Mouse (Mus musculus) limb, embryonic 11.5 days (tissue): ENCODE measurements around the gene Slc25a28. TPM values are rescaled to one million over a fixed set of nuclear protein-coding genes. Genes with fewer than 3 reads are reported as not detected.

Experiments used
- ATAC-seq: fragments of 200-750 bp; cut with Nextera tagmentation; 2 replicates; pipeline ENCODE4 v1.8.0; 2017; ENCODE audit warnings: low read depth; ENCODE audit not compliant: insufficient number of reproducible peaks, low FRiP score, low TSS enrichment
- DNase-seq: peaks from one replicate; pipeline ENCODE4 v3.0.0-alpha.2; 2015; ENCODE audit warnings: low spot score
- H3K27ac ChIP-seq: fragments of 300-500 bp; sonication (generic); replicated peaks from 2 replicates; pipeline ENCODE4 v1.5.1; 2014; ENCODE audit warnings: low read depth, mild to moderate bottlenecking, low read length
- H3K27me3 ChIP-seq: fragments of 300-500 bp; sonication (generic); 2 replicates; pipeline ENCODE4 v1.6.1; 2014; ENCODE audit warnings: mild to moderate bottlenecking, low read length, mixed read lengths; ENCODE audit not compliant: control insufficient read depth, insufficient read depth
- H3K36me3 ChIP-seq: fragments of 300-500 bp; sonication (generic); 2 replicates; pipeline ENCODE4 v1.6.1; 2014; ENCODE audit warnings: mild to moderate bottlenecking, low read length, moderate library complexity, mixed read lengths; ENCODE audit not compliant: control insufficient read depth, insufficient read depth
- H3K4me1 ChIP-seq: fragments of 300-500 bp; sonication (generic); 2 replicates; pipeline ENCODE4 v1.6.1; 2014; ENCODE audit warnings: low read length, mixed read lengths; ENCODE audit not compliant: control insufficient read depth, insufficient read depth
- H3K4me2 ChIP-seq: fragments of 300-500 bp; sonication (generic); 2 replicates; pipeline ENCODE4 v1.6.1; 2014; ENCODE audit warnings: low read depth, mild to moderate bottlenecking, moderate library complexity; ENCODE audit not compliant: severe bottlenecking
- H3K4me3 ChIP-seq: fragments of 300-500 bp; sonication (generic); 2 replicates; pipeline ENCODE4 v1.5.1; 2014; ENCODE audit warnings: low read depth, low read length
- H3K9ac ChIP-seq: fragments of 300-500 bp; sonication (generic); 2 replicates; pipeline ENCODE4 v1.6.1; 2014; ENCODE audit warnings: mild to moderate bottlenecking, low read length
- H3K9me3 ChIP-seq: fragments of 300-500 bp; sonication (generic); 2 replicates; pipeline ENCODE4 v1.6.1; 2016; ENCODE audit warnings: low read length; ENCODE audit not compliant: control insufficient read depth
- WGBS: fragments of 180-500 bp; shearing (Covaris S2); extraction: QIAGEN DNeasy Blood & Tissue Kit; methylation state at CpG from one replicate; pipeline ENCODE4 v1.1.7; 2014; 5-methylcytosine and 5-hydroxymethylcytosine counted together
- polyA plus RNA-seq: library from polyadenylated mRNA; unstranded; fragments of >200 nt; fragmentation: Nextera tagmentation; extraction: Ambion mirVana; gene quantifications from 2 replicates; pipeline ENCODE4 v1.2.1, GENCODE M21; 2014

Slc25a28 gene
- polyA plus RNA-seq, 1 experiment from 2014 or later: 11.2 TPM

DNA sequence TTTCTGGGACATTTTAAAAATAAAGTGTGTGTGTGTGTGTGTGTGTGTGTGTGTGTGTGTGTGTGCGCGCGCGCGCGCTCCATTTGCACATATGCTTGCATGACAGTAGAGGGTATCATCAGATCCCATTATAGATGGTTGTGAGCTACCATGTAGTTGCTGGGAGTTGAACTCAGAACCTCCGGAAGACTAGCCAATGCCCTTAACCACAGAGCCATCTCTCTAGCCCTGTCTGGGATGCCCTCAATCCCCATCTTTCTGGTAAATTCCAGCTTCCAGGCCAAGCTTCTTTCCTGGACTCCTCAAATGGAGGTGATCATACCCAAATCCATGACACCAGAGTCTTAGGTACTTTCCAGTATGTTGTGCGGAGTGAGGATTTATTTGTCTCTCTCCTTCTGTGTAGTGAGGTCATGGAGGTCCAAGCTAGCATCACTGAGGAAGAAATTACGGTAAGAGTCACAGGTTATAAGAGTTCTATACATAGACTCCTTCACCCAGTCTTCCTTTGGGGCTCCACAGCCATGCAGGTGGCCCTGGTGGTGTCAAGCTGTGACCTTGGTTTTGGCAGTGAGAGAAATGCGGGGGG lies 56.8 kb downstream of the Slc25a28 start:
- ATAC-seq (no peak), DNase-seq (no peak)
- H3K4me1 ChIP-seq: peaks cover 8% of the 10 kb centered on the region; the same call in 1 of the 2 replicates
- H3K9me3 ChIP-seq: no peaks in the 10 kb centered on the region
- no peak overlapping the region for H3K4me2 ChIP-seq
- H3K9ac ChIP-seq: no peak overlapping the region
- peaks cover 91% of the 10 kb centered on the region for H3K27me3 ChIP-seq
- H3K36me3 ChIP-seq: no peaks in the 10 kb centered on the region
- H3K27ac ChIP-seq: no peak overlapping the region
- H3K4me3 ChIP-seq: no peak overlapping the region
- WGBS: 25% methylated on average over 10 of the region's 10 CpGs

DNA sequence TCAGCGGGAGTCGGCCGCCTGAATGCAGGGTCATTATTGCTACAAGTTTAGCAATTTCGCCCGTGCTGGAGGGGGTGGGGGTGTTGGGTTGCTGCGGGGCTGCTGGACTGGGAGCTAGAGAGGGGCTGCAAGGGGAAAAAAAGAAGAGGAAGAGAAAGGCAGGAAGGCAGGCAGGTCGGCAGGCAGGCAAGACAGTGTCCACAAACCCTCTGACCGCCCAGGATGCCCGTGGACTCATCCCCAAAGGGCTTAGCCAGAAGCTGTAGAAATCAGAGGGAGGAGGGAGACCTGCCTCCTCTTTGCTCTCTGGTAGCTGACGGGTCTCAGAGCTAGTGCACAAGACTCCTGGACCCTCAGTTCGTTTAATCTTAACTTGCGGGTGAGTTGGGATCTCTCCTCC lies 57.8 kb downstream of the Slc25a28 start:
- Histone ChIP-seq H3K4me1 (peaks cover 13% of the 10 kb centered on the region; the same call in 1 of the 2 replicates), H3K27ac (no peak overlapping the region), H3K27me3 (peaks cover 92% of the 10 kb centered on the region), H3K9ac (no peak overlapping the region), H3K9me3 (no peaks in the 10 kb centered on the region), H3K4me3 (no peak overlapping the region), H3K4me2 (peak overlapping the region; percentile 39; the same call in 1 of the 2 replicates), H3K36me3 (no peaks in the 10 kb centered on the region)
- ATAC-seq (no peak), DNase-seq (peak; percentile 53)
- WGBS: under 1% methylated on average over 12 of the region's 12 CpGs

GRCm38 (mm10) chr19:43616415-43616861 lies 58.2 kb downstream of the Slc25a28 start:
- ATAC-seq (no peak), DNase-seq (peak; percentile 74)
- WGBS: under 1% methylated on average over 31 of the region's 35 CpGs

DNA sequence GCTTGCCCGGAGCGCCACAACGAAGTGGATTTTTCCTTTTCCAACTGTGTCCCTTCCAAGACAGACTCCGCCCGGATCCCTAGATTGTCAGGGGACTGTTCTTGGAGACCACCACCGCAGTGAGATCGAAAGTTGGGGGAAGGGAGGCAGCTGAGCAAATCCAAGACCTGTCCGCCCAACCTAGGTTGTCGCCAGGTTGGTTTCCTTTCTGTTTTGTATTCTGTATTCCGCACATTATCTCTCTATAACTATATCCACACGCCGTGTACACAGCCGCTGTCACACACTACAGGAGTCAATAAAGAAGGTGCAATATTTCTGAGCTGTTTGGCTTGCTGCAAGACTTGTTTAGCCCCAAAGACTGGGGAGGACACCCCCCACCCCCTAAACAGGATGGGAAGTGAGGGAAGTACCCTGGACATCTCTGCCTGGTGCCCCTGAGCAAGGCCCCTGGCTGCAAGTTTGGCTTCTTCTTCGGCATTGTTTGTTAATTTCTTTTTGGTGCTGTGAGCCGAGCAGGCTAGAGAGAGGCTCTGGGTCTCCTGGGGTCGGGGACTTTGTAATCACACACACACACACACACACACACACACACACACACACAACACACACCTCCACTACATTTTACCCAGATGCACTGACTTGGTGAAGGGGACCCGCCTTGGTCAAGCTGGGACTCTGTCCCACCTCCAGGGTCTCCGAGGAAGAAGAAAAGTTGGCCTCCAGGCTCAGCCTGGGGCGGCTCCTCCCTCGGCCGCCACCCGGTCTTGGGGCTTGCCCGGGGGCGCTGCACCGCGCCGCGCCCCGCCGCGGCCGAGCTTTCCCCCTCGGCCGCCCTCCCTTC lies 58.9 kb downstream of the Slc25a28 start:
- peaks cover 13% of the 10 kb centered on the region; the same call in 1 of the 2 replicates for H3K4me1 ChIP-seq

More at GRCm38 (mm10) chr19:43616415-43616861, 58.2 kb downstream of the Slc25a28 start:
- Histone ChIP-seq H3K27ac (no peak overlapping the region), H3K9ac (0 out of 2 replicates have a peak overlapping the region, but pooled peaks have one; percentile 17), H3K9me3 (no peaks in the 10 kb centered on the region), H3K27me3 (peaks cover 92% of the 10 kb centered on the region), H3K4me1 (peaks cover 13% of the 10 kb centered on the region; the same call in 1 of the 2 replicates), H3K4me2 (peak overlapping the region; percentile 39), H3K4me3 (peak overlapping the region; percentile 17; the same call in 1 of the 2 replicates), H3K36me3 (no peaks in the 10 kb centered on the region)

DNA sequence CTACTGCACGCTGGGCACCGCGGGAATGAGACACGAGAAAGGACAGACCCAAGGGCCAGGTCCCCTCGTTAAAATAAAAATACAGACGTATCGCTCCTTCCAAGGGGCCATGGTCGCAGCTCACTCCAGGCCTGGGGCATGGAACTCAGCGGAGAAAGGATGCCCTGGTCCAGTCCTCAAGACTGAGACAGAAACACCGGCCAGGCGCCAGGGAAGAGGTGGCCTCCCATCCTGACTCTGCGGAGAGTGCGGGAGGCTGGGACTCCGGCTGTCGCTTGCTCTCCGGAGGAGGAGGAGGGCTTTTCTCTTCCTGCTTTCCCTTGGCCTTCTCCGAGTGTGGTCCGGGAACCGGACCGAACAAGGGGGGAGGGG lies 59.6 kb downstream of the Slc25a28 start:
- under 1% methylated on average over 20 of the region's 20 CpGs for WGBS
- no peak overlapping the region for H3K27ac ChIP-seq
- H3K4me2 ChIP-seq: peak overlapping the region; percentile 53
- peaks cover 97% of the 10 kb centered on the region for H3K27me3 ChIP-seq
- peaks cover 18% of the 10 kb centered on the region; the same call in 1 of the 2 replicates for H3K4me1 ChIP-seq
- peak overlapping the region; percentile 26 for H3K4me3 ChIP-seq
- H3K9me3 ChIP-seq: no peaks in the 10 kb centered on the region
- H3K36me3 ChIP-seq: no peaks in the 10 kb centered on the region
- DNase-seq: no peak
- no peak for ATAC-seq
- no peak overlapping the region for H3K9ac ChIP-seq

More for the DNA sequence above, 58.9 kb downstream of the Slc25a28 start:
- ATAC-seq (no peak), DNase-seq (peak; percentile 66)
- no peaks in the 10 kb centered on the region for H3K9me3 ChIP-seq
- under 1% methylated on average over 28 of the region's 34 CpGs for WGBS
- H3K4me2 ChIP-seq: peak overlapping the region; percentile 39
- H3K27me3 ChIP-seq: peaks cover 96% of the 10 kb centered on the region
- peak overlapping the region; percentile 17; the same call in 1 of the 2 replicates for H3K4me3 ChIP-seq
- H3K9ac ChIP-seq: 0 out of 2 replicates have a peak overlapping the region, but pooled peaks have one; percentile 17
- no peaks in the 10 kb centered on the region for H3K36me3 ChIP-seq
- H3K27ac ChIP-seq: no peak overlapping the region

DNA sequence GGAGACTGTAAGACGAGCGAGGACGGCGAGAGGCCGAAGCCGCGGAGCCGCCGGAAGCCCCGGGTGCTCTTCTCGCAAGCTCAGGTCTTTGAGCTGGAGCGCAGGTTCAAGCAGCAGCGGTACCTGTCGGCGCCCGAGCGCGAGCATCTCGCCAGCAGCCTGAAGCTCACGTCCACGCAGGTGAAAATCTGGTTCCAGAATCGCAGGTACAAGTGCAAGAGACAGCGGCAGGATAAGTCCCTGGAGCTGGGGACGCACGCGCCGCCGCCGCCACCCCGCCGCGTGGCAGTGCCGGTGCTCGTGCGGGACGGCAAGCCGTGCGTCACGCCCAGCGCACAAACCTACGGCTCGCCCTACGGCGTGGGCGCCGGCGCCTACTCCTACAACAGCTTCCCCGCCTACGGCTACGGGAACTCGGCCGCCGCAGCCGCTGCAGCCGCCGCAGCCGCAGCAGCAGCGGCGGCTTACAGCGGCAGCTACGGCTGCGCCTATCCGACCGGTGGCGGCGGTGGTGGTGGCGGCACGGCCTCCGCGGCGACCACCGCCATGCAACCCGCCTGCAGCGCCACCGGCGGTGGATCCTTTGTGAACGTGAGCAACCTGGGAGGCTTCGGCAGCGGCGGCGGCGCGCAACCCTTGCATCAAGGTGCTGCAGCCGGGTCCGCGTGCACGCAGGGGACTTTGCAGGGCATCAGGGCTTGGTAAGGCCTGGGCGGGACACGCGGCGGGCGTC lies 60.2 kb downstream of the Slc25a28 start:
- Histone ChIP-seq H3K4me1 (peaks cover 18% of the 10 kb centered on the region; the same call in 1 of the 2 replicates), H3K9ac (no peak overlapping the region), H3K27ac (no peak overlapping the region), H3K4me3 (peak overlapping the region; percentile 26), H3K4me2 (peak overlapping the region; percentile 53), H3K36me3 (no peaks in the 10 kb centered on the region), H3K27me3 (peaks cover 97% of the 10 kb centered on the region), H3K9me3 (no peaks in the 10 kb centered on the region)
- DNase-seq (peak; percentile 76), ATAC-seq (no peak)
- under 1% methylated on average over 82 of the region's 92 CpGs for WGBS
